Mouse (Mus musculus) thymus, adult 18-20 months (tissue): ENCODE measurements around the gene Chd6.

ENCODE experiments used
- DNase-seq, 2 experiments: peaks; one replicate each; pipeline ENCODE4 v3.0.0; 2022; ENCODE audit warnings: mixed read lengths in 2 of 2

Gene Chd6

DNA sequence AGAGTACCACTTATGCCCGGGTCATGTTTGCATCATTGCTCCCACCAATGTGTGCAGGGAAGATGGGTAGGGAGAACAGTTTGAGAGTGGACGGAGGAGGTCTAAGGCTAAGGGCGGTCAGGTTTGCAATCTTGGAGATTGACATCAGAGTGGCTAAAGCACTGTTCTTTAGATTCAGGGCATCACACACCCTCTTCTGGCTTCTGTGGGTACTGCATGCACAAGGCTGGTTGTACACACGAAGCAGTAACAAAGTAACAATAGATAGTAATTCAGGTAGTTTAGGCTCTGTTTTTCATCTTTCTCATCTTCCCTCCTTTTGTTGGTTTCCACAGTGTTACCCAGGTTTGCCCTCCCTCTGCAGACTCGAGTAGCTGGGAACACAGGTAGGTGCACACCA is 177.5 kb downstream of the Chd6 start:
- DNase-seq = no peak

DNA sequence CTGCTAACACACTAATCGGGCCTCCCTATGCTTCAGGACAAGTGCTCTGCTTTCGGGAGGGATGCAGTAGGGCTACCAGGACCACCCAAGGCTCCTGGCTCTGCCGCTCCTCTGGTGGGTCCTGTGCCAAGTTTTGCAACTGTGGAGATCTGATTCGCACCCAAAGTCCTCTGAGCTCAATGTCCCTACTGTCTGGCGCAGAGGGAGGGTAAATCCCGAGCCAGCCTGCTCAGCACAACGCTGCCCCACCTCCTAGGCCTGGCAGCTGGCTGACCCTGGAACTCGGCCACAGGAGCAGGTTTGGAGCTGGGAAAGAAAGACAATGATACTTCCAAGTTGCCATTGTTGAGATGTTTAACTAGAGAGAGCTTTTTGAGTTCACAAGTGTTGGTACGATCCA is 183.7 kb downstream of the Chd6 start:
- no peak for DNase-seq

GRCm38 (mm10) chr2:160921285-160921684 is 187.6 kb downstream of the Chd6 start:
- no peak for DNase-seq

- DNase-seq = no peak
Observed at GRCm38 (mm10) chr2:160918930-160919215, 190.0 kb downstream of the Chd6 start.

DNA sequence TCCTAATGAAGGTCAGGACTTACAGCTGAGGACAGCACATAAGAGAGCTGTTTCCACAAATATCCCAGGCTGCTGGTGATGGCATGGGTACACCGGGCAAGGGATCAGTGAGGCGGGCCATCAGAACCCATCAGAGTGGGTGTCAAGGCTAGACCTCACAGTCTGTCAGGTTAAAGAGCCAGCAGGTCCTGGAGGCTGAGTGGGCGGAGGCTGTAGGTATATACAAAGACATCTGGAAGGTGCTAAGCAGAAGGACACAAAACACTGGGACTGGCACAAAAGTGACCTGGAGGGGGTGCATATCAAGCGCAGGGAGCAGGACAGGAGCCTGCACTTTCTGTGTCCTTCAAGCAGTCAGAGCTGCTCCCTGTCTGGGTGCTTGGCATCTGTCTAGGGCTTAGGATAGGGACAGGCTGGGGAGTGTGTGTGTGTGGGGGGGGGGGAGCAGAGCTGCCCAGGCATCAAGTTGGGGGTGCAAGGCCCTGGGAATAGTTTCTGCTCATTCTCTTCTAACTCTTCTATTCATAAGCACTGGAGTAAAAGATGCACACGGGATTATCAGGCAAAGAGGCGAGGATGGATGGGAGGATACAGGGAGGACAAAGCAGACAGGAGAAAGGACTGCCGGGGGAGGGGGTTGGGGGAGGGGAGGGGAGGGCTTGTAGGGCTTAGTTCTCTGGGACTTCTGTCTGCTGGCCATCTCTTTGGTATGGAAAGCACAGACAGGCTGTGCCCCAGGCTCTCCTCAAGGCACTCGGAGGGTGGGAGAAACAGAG is 190.5 kb downstream of the Chd6 start:
- no peak for DNase-seq

DNA sequence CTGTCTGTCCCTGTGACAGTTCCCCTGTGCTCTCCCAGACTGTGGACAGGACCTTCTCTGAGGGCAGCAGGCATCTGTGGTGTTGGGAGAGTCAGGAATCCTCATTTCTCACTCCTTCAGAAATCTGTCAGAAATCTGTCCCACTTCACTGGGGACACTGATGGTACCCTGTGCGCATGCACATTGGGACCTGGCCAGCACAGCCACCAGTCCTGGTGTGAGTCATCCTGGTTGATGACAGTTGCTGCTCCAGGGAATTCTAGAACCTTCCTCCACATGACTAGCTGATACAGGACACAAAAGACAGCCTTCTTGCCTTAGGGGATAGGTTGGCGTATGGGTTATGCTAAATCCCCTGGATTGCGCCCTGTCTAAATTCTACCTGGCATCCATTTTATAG is 191.6 kb downstream of the Chd6 start:
- DNase-seq = no peak

- DNase-seq = no peak
Observed at GRCm38 (mm10) chr2:160916714-160917113, 192.2 kb downstream of the Chd6 start.

DNA sequence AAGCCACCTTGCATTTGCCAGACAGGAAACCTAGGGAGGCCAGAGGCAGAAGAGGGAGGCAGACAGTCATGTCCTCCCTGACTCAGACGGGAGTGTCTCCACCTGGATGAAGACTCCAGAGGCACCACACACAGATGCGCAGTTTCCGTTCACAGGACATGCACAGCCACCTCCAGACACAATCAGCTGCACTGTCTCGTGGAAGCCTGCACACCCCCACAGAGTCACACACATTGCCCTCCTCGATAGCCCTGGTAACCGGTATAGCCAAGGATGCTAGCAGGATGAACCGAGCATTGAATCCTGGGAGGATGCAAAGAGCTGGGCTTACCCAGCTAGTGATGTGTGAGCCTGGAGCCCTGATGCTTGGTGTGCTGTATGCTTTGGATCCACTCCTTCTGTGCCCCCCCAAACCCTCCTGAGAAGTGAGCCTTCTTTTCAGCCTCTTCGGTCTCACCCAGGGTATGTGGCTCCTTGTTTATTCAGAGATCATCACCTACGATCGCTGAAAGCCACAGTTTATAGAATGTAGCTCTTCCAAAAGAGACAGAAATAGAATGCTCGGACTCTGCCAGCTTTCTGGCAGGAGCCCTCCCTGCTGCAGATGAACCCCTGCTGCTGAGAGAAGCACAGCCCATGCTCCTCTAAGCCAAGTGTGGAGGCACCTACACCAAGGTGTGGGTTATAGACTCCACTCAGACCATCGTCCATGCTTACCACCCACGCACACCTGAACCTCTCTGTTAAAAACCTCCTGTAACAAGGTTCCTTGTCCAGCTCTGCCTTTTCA is 192.9 kb downstream of the Chd6 start:
- DNase-seq = no peak

DNA sequence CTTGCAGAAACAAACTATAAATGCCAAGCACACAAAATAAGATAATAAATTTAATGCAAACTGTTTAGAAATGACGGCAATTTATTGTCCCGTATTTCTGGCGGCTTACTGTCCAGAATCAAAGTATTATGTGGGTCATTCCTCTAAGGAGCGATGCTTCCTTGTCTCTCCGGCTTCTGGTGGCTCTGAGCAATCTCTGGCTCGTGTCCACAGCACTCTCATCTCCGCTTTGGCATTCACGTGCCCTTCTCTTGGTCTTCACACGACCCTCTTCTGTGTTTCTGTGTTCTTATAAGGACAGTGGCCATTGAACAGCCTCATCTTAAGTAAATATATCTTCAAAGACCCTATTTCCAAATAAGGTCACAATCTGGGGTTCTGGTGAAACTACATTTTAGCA is 194.2 kb downstream of the Chd6 start:
- no peak for DNase-seq

GRCm38 (mm10) chr2:160912231-160912671 is 196.6 kb downstream of the Chd6 start, which contains the start of gene Emilin3:
TSS of gene Emilin3 (minus strand) at chr2:160912328.
- DNase-seq = no peak

- no peak for DNase-seq
Observed at GRCm38 (mm10) chr2:160911558-160912201, 197.2 kb downstream of the Chd6 start.

- no peak for DNase-seq
Observed at GRCm38 (mm10) chr2:160910633-160911032, 198.2 kb downstream of the Chd6 start.

- DNase-seq = no peak
Observed at GRCm38 (mm10) chr2:160908607-160909006, 200.3 kb downstream of the Chd6 start.

DNA sequence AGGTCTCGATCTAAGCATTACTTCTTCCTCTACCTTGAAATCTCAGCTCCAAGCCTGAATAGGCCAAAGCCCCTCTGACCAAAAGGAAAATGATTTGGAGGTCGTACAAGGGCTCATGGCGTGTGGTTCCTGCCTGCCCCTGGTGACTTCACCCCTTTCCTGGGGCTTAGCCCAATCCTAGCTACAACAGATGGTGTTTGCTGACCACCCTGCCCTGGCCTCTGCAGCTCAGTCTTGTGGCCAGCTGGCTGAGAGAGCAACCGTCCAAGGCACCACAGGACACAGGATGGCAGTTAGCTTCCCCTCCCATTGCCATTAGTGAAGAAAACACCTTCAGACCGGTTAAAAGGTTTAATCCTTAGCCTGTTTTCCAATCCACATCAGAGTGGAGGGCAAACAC is 202.8 kb downstream of the Chd6 start:
- DNase-seq = no peak

GRCm38 (mm10) chr2:160905301-160905700 is 203.6 kb downstream of the Chd6 start:
- no peak for DNase-seq

DNA sequence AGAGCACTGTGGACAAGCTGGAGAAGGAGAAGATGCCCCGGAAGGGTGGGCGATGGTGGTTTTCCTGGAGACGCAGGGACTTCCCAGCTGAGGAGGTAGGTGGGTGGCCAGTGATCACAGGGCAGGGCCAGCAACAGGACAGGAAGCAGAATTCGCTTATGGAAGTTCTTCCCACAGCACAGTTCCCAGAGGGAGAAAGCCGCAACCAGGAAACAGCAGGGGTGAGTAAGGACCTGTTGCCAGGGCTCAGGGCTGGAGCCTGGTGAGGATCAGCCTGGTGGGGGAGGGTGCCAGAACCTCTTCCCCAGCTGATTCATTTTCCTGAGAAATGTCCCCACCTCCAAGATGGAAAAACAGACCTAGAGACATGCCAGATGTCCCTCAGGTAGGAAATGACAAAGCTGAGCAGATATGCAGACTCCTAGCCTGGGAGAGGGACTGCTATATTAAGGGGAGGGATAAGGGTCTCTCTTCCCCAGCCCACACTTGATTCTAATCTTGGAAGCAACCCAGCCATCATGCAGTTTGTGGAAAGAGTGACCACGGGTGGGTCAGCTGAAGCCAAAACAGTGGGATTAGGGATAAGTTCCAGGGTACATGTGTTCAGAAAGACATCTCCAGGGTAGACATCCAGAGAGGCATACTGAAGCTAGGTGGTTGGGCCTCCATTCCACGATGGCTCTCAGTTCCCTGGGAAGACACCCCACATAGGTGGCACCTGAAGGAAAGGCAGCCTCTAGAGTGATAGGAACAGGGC is 207.0 kb downstream of the Chd6 start:
- no peak for DNase-seq
